Mouse (Mus musculus): ENCODE measurements around the gene Car5a.

Car5a gene

DNA sequence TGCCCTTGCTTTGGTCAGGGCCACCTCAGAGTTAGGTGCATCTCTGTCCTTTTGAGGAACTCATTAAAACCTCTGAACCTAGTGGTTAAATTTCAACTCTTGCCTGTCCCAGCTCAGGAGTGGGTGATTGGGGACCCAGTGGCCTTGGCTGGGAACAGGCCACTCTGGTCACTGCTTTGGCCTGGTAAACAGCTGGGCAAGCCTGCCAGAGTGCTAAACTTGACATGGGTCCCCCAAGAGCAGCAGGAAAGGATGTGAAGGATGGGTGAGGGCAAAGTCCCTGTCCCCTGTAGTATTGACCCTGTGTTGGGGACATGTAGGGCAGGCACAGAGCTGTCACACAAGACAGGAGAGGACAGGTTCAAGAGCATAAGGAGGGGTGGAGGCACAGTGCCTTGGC, at the start of gene Car5a:
Gene Car5a (minus strand): TSS at position 74 of the 400 bp plus-strand sequence.
- no peak for DNase-seq (ENCODE audit: inconsistent age in 2 of 2, low spot score in 1 of 2)

- no peak for DNase-seq (ENCODE audit: inconsistent age in 2 of 2, low spot score in 1 of 2)
Measured at GRCm38 (mm10) chr8:121992911-121993310, 48.2 kb upstream of the Car5a start.

DNA sequence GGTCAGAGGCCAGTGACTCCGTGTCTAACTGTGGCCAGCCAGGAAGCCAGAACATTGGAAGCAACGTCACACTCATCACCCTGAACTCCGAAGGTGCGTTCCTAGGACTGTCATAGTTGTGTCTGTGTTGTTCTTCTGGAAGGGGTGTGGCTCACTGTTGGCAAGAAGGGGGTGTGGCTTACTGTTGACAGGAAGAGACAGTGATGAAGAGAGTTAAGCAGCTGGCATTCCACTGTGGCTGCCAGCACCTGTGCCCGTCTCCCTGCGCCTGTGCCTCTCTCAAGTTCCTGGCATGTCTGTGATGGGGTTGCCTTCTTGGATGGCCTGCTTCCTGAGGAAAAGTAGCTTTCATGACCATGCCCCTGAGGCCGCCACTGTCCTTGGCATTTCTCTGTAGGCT, 46.9 kb upstream of the Car5a start:
- peak in 1 of 2 experiments; percentile 29 for DNase-seq (ENCODE audit: inconsistent age in 2 of 2, low spot score in 1 of 2)

GRCm38 (mm10) chr8:121990506-121991255, 46.0 kb upstream of the Car5a start:
- DNase-seq (ENCODE audit: inconsistent age in 2 of 2, low spot score in 1 of 2) = peak; percentile 70 to 86

DNA sequence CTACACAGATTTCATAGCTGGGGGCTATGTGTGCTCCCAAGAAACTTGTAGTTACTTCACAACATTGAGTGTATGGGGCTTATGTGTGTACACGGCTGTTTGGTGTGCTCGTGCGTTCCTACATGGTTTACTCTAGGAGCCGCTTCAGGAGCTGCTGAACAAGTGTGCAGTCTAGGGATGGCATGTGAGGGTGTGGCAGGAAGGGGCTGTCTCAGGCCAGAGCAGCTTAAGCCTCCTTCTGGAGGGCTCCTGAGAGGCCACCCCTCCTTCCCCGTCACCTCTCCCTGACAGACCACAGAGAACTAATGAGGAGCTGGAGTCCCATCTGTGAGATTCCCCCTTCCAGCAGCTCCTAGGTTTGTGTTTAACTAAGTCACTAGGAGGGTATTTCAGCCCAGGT, 43.2 kb upstream of the Car5a start:
- DNase-seq (ENCODE audit: inconsistent age in 2 of 2, low spot score in 1 of 2) = no peak

GRCm38 (mm10) chr8:121985673-121986072, 41.0 kb upstream of the Car5a start:
- no peak for DNase-seq (ENCODE audit: inconsistent age in 2 of 2, low spot score in 1 of 2)

- DNase-seq (ENCODE audit: inconsistent age in 2 of 2, low spot score in 1 of 2) = peak; percentile 50 to 77
Measured at GRCm38 (mm10) chr8:121981520-121981895, 36.8 kb upstream of the Car5a start.

DNA sequence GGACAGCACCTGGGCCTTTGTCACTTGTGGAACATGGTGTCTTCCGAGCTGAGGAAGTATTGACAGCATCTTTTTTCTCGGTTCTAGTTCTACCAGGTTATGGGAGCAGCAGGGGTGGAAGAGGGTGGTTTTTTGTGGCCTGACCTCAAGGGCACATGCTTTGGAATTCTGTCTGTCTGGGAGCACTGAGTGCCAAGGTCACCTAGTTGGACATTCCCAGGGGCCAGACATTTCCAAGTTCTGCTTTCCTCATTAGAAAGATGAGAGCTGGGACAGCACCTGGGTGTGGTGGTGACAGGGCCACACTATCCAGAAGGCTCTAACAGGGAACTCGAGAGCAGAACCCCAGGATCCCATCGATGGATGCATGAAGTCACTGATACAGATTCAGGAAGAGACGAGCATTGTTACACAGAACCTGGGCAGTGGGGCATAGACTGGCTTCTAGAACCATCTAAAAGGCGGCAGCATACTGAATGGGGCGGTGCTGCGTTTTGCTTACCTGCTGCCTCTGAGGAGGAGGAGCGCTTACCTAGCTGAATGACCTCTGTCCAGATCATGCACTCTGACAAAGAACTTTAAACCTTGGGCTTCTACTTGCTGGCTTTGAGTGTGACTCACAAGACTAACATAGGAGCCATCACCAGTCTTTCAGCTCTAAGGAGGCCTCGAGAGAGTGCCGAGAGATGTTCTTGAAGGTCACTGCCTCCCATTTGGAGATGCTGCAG, 36.3 kb upstream of the Car5a start:
- peak in 1 of 2 experiments; percentile 32 for DNase-seq (ENCODE audit: inconsistent age in 2 of 2, low spot score in 1 of 2)

GRCm38 (mm10) chr8:121978670-121979069, 34.0 kb upstream of the Car5a start:
- DNase-seq (ENCODE audit: inconsistent age in 2 of 2, low spot score in 1 of 2) = no peak

DNA sequence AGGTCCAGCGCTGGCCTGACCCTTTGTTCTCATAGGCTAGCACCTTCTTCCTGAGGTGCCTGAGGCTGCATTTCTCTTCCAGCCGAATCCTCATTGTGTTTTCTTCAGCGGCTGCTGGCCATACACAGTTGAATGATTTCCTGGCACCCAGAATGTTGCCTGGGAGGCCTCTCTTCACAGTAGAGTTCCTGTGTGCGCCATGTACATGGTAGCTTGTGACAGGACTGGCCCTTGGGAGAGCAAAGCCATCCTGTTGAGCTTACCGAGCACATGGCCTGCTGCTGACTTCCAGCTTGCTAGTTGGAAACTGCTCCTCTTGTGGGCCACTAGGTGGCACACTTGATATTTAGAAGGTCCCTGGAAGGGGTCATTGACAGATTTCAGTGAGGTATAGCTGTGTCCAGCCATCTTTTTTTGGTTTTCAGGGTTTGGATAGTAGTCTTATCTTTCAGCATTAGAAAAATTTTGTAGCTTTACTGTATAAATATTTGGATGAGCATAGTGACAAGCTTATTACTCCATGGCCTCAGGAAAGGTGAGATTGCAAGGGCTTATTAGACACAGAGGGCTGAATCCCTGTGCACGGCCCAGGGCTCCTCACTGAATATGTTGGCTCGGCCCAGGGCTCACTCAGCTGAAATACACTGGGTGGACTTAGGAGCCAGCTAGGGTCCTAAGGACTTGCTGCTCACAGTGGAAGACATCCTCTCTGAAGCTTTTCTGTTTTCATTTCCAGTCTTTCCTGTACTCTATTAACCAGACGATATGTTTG, 33.3 kb upstream of the Car5a start:
- DNase-seq (ENCODE audit: inconsistent age in 2 of 2, low spot score in 1 of 2) = peak; percentile 36 to 75

DNA sequence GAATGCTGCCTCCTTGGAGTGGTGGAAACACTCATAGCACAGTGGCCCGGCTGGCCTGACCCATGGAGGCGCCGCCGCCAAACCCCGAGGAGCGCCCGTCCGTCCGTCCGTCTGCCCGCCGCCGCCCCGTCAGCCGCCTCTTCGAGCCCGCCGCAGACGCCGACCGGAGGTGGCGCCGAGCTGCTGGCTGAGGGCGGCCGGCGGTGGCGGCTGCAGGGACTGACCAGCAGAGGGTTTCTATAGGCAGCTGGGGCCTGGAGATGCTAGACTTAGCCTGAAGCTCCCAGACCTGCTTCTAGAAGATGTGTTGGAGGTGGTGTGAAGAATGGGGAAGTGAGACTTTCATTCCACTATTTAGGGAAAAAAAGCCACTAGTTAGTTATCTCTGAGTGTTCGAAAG, 29.2 kb upstream of the Car5a start:
- no peak for DNase-seq (ENCODE audit: inconsistent age in 2 of 2, low spot score in 1 of 2)

DNA sequence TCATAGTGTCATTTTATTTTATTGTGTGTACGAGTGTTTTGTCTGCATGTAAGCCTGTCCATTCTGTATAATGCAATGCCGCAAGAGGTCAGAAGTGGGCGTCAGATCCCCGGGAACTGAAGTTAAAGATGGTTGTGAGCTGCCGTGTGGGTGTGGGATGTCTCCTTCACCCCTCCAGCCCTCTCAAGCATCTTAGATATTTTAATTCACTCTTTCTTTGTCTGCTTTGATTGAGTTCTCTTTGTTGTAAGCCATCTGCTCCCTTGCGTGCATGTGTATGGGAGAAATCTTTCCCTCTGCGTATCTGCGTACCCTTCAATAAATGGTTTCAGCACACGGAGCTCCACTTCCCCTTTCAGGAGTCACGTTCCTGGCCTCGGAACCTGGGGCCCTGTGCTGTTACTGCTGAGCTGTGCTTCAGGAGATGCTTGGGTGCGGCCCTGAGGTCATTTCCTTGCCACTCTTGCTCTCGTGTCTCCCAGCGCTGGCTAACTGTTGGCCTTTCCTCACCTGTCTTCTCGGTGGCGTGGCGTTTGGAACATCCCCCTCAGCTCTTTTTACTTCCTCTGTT, 26.9 kb upstream of the Car5a start:
- DNase-seq (ENCODE audit: inconsistent age in 2 of 2, low spot score in 1 of 2) = no peak

DNA sequence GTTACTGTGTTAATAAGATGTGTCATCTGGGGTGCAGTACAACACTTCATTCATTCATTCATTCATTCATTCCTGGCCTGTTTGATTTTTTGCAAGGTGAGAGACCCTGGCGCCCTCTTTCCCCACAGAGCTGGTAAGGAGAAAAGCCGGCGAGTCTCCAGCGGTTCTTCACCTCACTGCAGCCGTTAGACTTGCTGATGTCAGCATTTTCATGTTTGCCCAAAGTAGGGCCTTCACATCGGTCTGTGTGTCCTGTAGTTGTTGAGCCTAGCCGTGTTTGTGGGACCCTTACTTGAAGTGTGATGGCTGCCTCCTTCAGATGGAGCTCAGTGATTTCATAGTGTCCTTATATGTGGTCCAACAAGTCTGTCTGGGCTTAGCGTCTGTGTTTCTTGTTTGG, 25.5 kb upstream of the Car5a start:
- no peak for DNase-seq (ENCODE audit: inconsistent age in 2 of 2, low spot score in 1 of 2)

- peak in 1 of 2 experiments; percentile 72 for DNase-seq (ENCODE audit: inconsistent age in 2 of 2, low spot score in 1 of 2)
Measured at GRCm38 (mm10) chr8:121968542-121968941, 23.8 kb upstream of the Car5a start.

DNA sequence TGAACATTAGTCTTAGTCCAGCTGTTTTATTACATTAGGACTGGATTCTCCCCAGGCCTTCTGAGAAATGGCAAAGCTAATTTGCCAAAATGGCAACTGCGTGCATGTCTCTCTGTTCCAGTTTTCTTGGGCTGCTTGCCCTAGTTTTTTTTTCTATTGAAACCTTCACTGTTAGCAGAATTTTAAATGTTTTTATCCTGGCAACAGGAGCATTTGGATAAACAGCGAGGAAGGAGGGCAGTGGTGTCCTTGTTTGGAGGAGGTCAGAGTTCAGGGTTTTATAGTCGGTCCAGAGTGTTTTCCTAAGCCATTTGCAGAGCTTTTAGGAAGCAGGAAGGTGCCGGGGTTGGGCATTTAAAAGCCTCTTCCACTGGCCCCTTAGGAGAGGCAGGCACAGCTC, 23.3 kb upstream of the Car5a start:
- DNase-seq (ENCODE audit: inconsistent age in 2 of 2, low spot score in 1 of 2) = peak in 1 of 2 experiments; percentile 78

DNA sequence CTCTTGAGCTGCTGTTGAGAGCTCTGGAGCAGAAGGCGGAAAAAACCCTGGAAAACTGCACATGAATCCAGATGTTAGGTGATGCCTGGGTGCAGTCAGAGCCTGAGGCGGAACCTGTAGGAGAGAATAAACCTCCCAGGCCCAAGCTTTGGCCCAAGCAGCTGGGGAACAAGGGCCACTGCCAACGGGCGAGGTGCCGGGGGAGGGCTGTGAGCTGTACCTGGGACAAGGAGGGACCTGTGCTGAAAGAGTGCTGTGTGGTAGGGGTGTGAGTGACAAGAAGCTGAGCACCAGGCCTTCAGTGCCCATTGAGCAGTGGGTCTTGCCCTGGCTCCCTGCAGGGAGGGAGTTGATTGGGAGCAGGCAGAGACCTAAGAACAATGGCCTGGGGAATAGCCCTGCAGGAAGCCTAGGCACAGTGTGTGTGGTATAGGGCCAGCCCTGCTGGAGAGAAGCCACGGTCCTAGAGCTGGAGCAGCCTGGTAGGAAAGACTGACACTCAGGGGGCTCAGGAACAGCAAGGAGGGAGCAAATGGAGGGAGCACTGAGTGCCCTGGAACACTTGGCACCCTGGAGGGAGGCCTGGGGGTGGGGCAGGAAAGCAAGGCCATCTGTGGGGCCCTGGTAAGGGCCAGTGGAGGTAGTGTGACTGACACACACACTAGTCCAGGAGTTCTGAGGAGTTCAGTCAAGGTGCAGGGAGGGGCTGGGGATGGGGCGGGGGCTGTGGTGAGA, 22.2 kb upstream of the Car5a start:
- peak; percentile 55 to 72 for DNase-seq (ENCODE audit: inconsistent age in 2 of 2, low spot score in 1 of 2)

DNA sequence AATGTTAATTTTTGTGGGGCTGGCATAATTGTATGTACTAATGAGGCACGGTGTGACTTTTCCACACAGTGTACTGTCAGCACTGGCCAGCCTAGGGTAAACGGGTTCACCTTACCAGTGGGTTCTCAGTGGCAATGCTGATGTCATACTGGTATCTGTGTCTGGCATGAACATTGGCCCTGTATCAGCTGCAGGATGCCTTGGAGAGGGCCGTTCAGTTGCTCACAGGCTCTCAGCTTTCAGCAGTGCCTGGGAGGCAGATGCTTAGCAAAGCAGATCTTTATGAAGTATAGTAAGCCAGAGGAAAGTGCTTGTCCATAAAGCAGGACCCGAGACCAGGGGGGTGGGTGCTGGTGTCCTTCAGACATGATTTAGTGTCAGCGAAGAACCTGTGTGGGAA, 21.4 kb upstream of the Car5a start:
- no peak for DNase-seq (ENCODE audit: inconsistent age in 2 of 2, low spot score in 1 of 2)

- no peak for DNase-seq (ENCODE audit: inconsistent age in 2 of 2, low spot score in 1 of 2)
Measured at GRCm38 (mm10) chr8:121964716-121965512, 20.2 kb upstream of the Car5a start.

- DNase-seq (ENCODE audit: inconsistent age in 2 of 2, low spot score in 1 of 2) = no peak
Measured at GRCm38 (mm10) chr8:121962892-121963291, 18.2 kb upstream of the Car5a start.

GRCm38 (mm10) chr8:121958395-121958794, 13.7 kb upstream of the Car5a start:
- no peak for DNase-seq (ENCODE audit: inconsistent age in 2 of 2, low spot score in 1 of 2)

Data from adrenal gland, adult (tissue).